Mouse (Mus musculus): ENCODE results near the gene Myo15. TPM values are rescaled to one million over a fixed set of nuclear protein-coding genes. Genes with fewer than 3 reads are reported as not detected.
"Not testable (repeated sequence)": the region's sequence is repeated elsewhere in the genome, so short reads cannot be mapped to it uniquely, and the experiment has no call there.

The Myo15 gene
- 0.25 and 0.32 TPM in 2 replicates for polyA plus RNA-seq (2015; fragmentation: Nextera tagmentation; extraction: Ambion mirVana)

GRCm38 (mm10) chr11:60469039-60469438 is at the start of gene Myo15:
Myo15 (plus strand) TSS chr11:60469339.
- Histone ChIP-seq H3K27me3 (no peaks in the 10 kb centered on the region), H3K4me2 (no peak within 1 kb of the TSS), H3K9me3 (replicated peaks) (no peaks in the 10 kb centered on the region), H3K4me3 (replicated peaks) (no peak within 1 kb of the TSS), H3K4me1 (replicated peaks) (peaks cover 8% of the 10 kb centered on the region; the same call in 1 of the 2 replicates), H3K9ac (no peak within 1 kb of the TSS), H3K36me3 (replicated peaks) (peaks cover 48% of the 10 kb centered on the region), H3K27ac (replicated peaks) (no peak within 1 kb of the TSS)
- 77% methylated on average over 3 of the region's 3 CpGs for WGBS (ENCODE audit: insufficient replicate concordance)
- ATAC-seq (ENCODE audit: insufficient read depth), result no peak

DNA sequence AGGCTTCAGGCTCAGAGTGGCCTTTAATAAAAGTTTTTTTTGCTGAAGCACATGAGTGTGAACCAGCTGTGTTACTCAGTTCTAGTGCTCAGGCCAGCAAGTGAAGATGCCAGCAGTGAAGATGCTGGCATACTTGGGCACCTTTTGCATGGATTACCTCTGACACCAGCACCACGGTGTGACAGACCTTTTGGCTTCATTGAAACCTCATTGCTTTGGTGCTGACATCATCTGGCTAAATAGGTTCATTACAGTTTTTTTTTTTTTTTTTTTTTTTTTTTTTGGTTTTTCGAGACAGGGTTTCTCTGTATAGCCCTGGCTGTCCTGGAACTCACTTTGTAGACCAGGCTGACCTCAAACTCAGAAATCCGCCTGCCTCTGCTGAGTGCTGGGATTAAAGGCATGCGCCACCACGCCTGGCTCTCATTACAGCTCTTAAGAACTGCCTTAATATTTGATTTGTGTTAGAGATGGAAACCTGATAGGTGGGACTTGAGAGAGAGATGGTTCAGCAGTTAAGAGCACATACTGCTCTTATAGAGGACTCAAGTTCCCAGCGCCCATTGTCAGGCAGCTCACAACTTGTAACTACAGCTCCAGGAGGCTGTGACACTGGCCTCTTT is 47.0 kb upstream of the Myo15 start:
- ATAC-seq (ENCODE audit: insufficient read depth), result no peak
- H3K36me3 ChIP-seq (replicated peaks), result peaks cover 6% of the 10 kb centered on the region; the same call in 1 of the 2 replicates
- H3K27ac ChIP-seq (replicated peaks), result no peak overlapping the region
- H3K27me3 ChIP-seq, result no peaks in the 10 kb centered on the region
- no peak overlapping the region for H3K4me3 ChIP-seq (replicated peaks)
- no peaks in the 10 kb centered on the region for H3K9me3 ChIP-seq (replicated peaks)
- H3K9ac ChIP-seq, result no peak overlapping the region
- H3K4me1 ChIP-seq (replicated peaks), result peaks cover 15% of the 10 kb centered on the region
- H3K4me2 ChIP-seq, result no peak overlapping the region
- 60% methylated on average over 6 of the region's 6 CpGs for WGBS (ENCODE audit: insufficient replicate concordance)

GRCm38 (mm10) chr11:60423006-60423405 is 46.1 kb upstream of the Myo15 start:
- no peak for ATAC-seq (ENCODE audit: insufficient read depth)
- Histone ChIP-seq H3K9ac (no peak overlapping the region), H3K4me2 (no peak overlapping the region), H3K4me3 (replicated peaks) (no peak overlapping the region), H3K9me3 (replicated peaks) (no peaks in the 10 kb centered on the region), H3K36me3 (replicated peaks) (peaks cover 6% of the 10 kb centered on the region; the same call in 1 of the 2 replicates), H3K4me1 (replicated peaks) (peaks cover 11% of the 10 kb centered on the region), H3K27ac (replicated peaks) (no peak overlapping the region), H3K27me3 (no peaks in the 10 kb centered on the region)
- 55% methylated on average over 1 of the region's 1 CpGs for WGBS (ENCODE audit: insufficient replicate concordance)

- Histone ChIP-seq H3K27me3 (no peaks in the 10 kb centered on the region), H3K4me1 (replicated peaks) (no peaks in the 10 kb centered on the region), H3K27ac (replicated peaks) (no peak overlapping the region), H3K4me3 (replicated peaks) (no peak overlapping the region), H3K9me3 (replicated peaks) (no peaks in the 10 kb centered on the region), H3K9ac (no peak overlapping the region), H3K4me2 (no peak overlapping the region), H3K36me3 (replicated peaks) (peaks cover 11% of the 10 kb centered on the region; the same call in 1 of the 2 replicates)
- 67% methylated on average over 1 of the region's 1 CpGs for WGBS (ENCODE audit: insufficient replicate concordance)
- ATAC-seq (ENCODE audit: insufficient read depth), result no peak
These were observed 42.7 kb upstream of the Myo15 start for GRCm38 (mm10) chr11:60426417-60426816.

GRCm38 (mm10) chr11:60427628-60428027 is 41.5 kb upstream of the Myo15 start:
- ATAC-seq (ENCODE audit: insufficient read depth), result no peak
- peaks cover 18% of the 10 kb centered on the region for H3K36me3 ChIP-seq (replicated peaks)

GRCm38 (mm10) chr11:60433501-60433900 is 35.6 kb upstream of the Myo15 start:
- H3K9me3 ChIP-seq (replicated peaks), result no peaks in the 10 kb centered on the region
- no peak for ATAC-seq (ENCODE audit: insufficient read depth)
- H3K27me3 ChIP-seq, result no peaks in the 10 kb centered on the region
- H3K27ac ChIP-seq (replicated peaks), result no peak overlapping the region; the same call in 1 of the 2 replicates
- H3K36me3 ChIP-seq (replicated peaks), result peaks cover 54% of the 10 kb centered on the region
- no peak overlapping the region for H3K4me2 ChIP-seq
- H3K9ac ChIP-seq, result no peak overlapping the region
- no peak overlapping the region for H3K4me3 ChIP-seq (replicated peaks)
- peaks cover 14% of the 10 kb centered on the region for H3K4me1 ChIP-seq (replicated peaks)

More at GRCm38 (mm10) chr11:60427628-60428027, 41.5 kb upstream of the Myo15 start:
- H3K27ac ChIP-seq (replicated peaks), result no peak overlapping the region
- no peak overlapping the region for H3K4me3 ChIP-seq (replicated peaks)
- no peaks in the 10 kb centered on the region for H3K9me3 ChIP-seq (replicated peaks)
- H3K4me1 ChIP-seq (replicated peaks), result no peaks in the 10 kb centered on the region
- no peaks in the 10 kb centered on the region for H3K27me3 ChIP-seq
- WGBS (ENCODE audit: insufficient replicate concordance), result 63% methylated on average over 3 of the region's 3 CpGs
- H3K4me2 ChIP-seq, result no peak overlapping the region
- no peak overlapping the region for H3K9ac ChIP-seq

GRCm38 (mm10) chr11:60435133-60435532 is 34.0 kb upstream of the Myo15 start:
- no peak overlapping the region for H3K4me3 ChIP-seq (replicated peaks)
- no peak overlapping the region for H3K9ac ChIP-seq
- peaks cover 14% of the 10 kb centered on the region for H3K4me1 ChIP-seq (replicated peaks)
- H3K36me3 ChIP-seq (replicated peaks), result peaks cover 57% of the 10 kb centered on the region
- WGBS (ENCODE audit: insufficient replicate concordance), result 36% methylated on average over 1 of the region's 1 CpGs
- no peaks in the 10 kb centered on the region for H3K9me3 ChIP-seq (replicated peaks)
- no peaks in the 10 kb centered on the region for H3K27me3 ChIP-seq
- no peak overlapping the region for H3K4me2 ChIP-seq
- no peak for ATAC-seq (ENCODE audit: insufficient read depth)
- H3K27ac ChIP-seq (replicated peaks), result no peak overlapping the region

- Histone ChIP-seq H3K4me2 (no peak overlapping the region), H3K9ac (no peak overlapping the region), H3K36me3 (replicated peaks) (peaks cover 69% of the 10 kb centered on the region), H3K9me3 (replicated peaks) (no peaks in the 10 kb centered on the region), H3K27me3 (no peaks in the 10 kb centered on the region), H3K4me3 (replicated peaks) (no peak overlapping the region), H3K4me1 (replicated peaks) (peaks cover 14% of the 10 kb centered on the region), H3K27ac (replicated peaks) (no peak overlapping the region)
- ATAC-seq (ENCODE audit: insufficient read depth), result no peak
- 58% methylated on average over 3 of the region's 3 CpGs for WGBS (ENCODE audit: insufficient replicate concordance)
These were observed 32.5 kb upstream of the Myo15 start for GRCm38 (mm10) chr11:60436618-60437017.

DNA sequence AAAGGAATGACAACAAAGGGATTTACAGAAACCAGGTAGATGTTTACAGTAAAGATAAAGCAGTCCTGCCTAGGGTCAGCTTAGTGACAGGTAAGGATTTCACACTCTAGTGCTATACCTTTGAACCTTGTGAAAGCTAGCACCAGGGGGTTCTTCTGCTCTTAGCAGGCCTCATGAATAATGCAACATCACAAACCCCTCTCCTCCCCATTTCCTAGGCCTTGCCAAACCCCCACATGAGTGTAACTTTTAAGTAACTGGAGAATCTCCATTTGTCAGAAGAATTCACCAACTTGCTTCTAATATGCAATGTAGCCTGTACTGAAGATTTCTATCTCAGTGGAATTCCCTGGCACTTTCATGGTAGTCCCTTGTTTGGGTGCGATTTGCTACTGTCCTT is 29.5 kb upstream of the Myo15 start:
- not testable (repeated sequence) for H3K9ac ChIP-seq; H3K27ac ChIP-seq (replicated peaks); H3K4me2 ChIP-seq; ATAC-seq (ENCODE audit: insufficient read depth); H3K9me3 ChIP-seq (replicated peaks); H3K4me3 ChIP-seq (replicated peaks); H3K27me3 ChIP-seq; H3K4me1 ChIP-seq (replicated peaks)
- peaks cover 71% of the 10 kb centered on the region for H3K36me3 ChIP-seq (replicated peaks)
- 54% methylated on average over 1 of the region's 1 CpGs for WGBS (ENCODE audit: insufficient replicate concordance)

GRCm38 (mm10) chr11:60440176-60440575 is 29.0 kb upstream of the Myo15 start:
- H3K27ac ChIP-seq (replicated peaks), result no peak overlapping the region
- H3K4me3 ChIP-seq (replicated peaks), result no peak overlapping the region
- peaks cover 5% of the 10 kb centered on the region; the same call in 1 of the 2 replicates for H3K4me1 ChIP-seq (replicated peaks)
- H3K27me3 ChIP-seq, result no peaks in the 10 kb centered on the region
- no peak for ATAC-seq (ENCODE audit: insufficient read depth)
- H3K9me3 ChIP-seq (replicated peaks), result no peaks in the 10 kb centered on the region
- H3K36me3 ChIP-seq (replicated peaks), result peaks cover 65% of the 10 kb centered on the region
- no peak overlapping the region for H3K4me2 ChIP-seq
- 64% methylated on average over 7 of the region's 7 CpGs for WGBS (ENCODE audit: insufficient replicate concordance)
- H3K9ac ChIP-seq, result no peak overlapping the region

DNA sequence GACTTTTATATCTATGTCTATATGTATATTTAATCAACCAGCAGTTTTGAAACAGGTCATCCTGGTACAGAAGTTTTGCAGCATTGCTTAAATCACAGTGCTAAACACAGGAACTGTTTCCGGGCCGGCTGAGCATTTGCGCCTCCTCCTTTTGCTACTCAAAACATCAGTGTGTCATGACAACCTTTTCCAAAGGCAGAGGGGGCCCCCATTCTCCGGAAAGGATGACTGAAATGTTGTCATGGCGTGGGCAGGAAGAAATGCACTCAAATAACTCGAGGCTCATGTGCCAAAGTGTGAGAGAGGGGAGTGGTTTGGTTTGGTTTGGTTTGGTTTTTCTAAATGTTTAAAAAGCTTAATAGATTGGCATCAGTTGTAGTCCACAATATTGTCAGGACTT is 26.2 kb upstream of the Myo15 start:
- Histone ChIP-seq H3K4me2 (no peak overlapping the region), H3K9ac (no peak overlapping the region), H3K36me3 (replicated peaks) (peaks cover 46% of the 10 kb centered on the region), H3K27ac (replicated peaks) (no peak overlapping the region), H3K9me3 (replicated peaks) (no peaks in the 10 kb centered on the region), H3K4me3 (replicated peaks) (no peak overlapping the region), H3K27me3 (no peaks in the 10 kb centered on the region), H3K4me1 (replicated peaks) (no peaks in the 10 kb centered on the region)
- 69% methylated on average over 6 of the region's 6 CpGs for WGBS (ENCODE audit: insufficient replicate concordance)
- ATAC-seq (ENCODE audit: insufficient read depth), result no peak

DNA sequence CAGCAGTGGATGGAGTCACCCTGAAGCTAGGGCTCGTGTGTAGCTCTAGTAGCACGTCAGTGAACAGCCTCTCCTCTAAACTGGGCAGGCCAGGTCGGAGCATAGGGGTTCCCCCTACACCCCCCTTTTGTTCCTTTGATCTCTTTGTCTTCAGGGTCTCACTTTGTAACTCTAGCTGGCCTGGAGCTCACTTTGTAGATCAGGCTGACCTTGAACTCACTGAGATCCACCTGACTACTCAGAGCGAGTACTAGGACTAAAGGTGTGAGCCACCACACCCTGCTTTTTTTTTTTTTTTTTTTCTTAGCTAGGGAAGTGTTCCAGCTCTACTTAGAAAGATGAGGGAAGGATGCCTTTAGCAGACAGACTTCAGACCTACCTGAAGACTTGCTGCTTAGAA is 25.1 kb upstream of the Myo15 start:
- no peak overlapping the region for H3K27ac ChIP-seq (replicated peaks)
- peaks cover 37% of the 10 kb centered on the region for H3K36me3 ChIP-seq (replicated peaks)
- 79% methylated on average over 4 of the region's 4 CpGs for WGBS (ENCODE audit: insufficient replicate concordance)
- no peaks in the 10 kb centered on the region for H3K27me3 ChIP-seq
- H3K4me2 ChIP-seq, result no peak overlapping the region
- no peaks in the 10 kb centered on the region for H3K4me1 ChIP-seq (replicated peaks)
- no peak for ATAC-seq (ENCODE audit: insufficient read depth)
- no peaks in the 10 kb centered on the region for H3K9me3 ChIP-seq (replicated peaks)
- H3K4me3 ChIP-seq (replicated peaks), result no peak overlapping the region
- H3K9ac ChIP-seq, result no peak overlapping the region
